Mouse (Mus musculus) gastrocnemius, adult 2 months (tissue): ENCODE results near the gene Lingo1. TPM values are rescaled to one million over a fixed set of nuclear protein-coding genes. Genes with fewer than 3 reads are reported as not detected.
A peak's percentile ranks its signal among the peaks of the same experiment; 100 is the strongest.

Experiments
- DNase-seq: peaks from one replicate; pipeline ENCODE4 v3.0.0; 2022
- H3K27ac ChIP-seq: fragments of 200-600 bp; 2 replicates; pipeline ENCODE4 v1.8.1; 2022; ENCODE audit warnings: mild to moderate bottlenecking
- H3K4me3 ChIP-seq: fragments of 200-600 bp; 2 replicates; pipeline ENCODE4 v1.8.1; 2022; ENCODE audit warnings: mild to moderate bottlenecking, moderate library complexity
- CTCF ChIP-seq: fragments of 200-600 bp; IDR thresholded peaks from 2 replicates; pipeline ENCODE4 v1.8.1; 2022; ENCODE audit warnings: antibody characterized with exemption, mild to moderate bottlenecking, moderate library complexity
- intact Hi-C: fragments of 180-260 bp; cut with DNase I; formaldehyde crosslinking; loops from one replicate; pipeline ENCODE4 v1.15.1; 2025
- long read RNA-seq, 2 experiments: library from polyadenylated mRNA; stranded (forward); transcript quantifications; one replicate each; pipeline ENCODE4 v2.0.0; 2021
- total RNA-seq, 2 experiments: library from RNA; stranded (reverse); gene quantifications; 2 replicates each; pipeline ENCODE4 v1.2.3; 2021

Lingo1 gene
- total RNA-seq, result under 1 TPM; 0.17 to 0.48 TPM
- long read RNA-seq, experiment 1, partial matches to known transcripts, result 0 of 1 reads
- long read RNA-seq, experiment 1, other reads (novel, unspliced or antisense), result 0 of 1 reads
- long read RNA-seq, experiment 2, result 0 reads

GRCm38 (mm10) chr9:56795721-56796655 is at the start of gene Lingo1:
Lingo1 (minus strand) TSS chr9:56796468.
- Histone ChIP-seq H3K27ac (no peak within 1 kb of the TSS), H3K4me3 (peak within 1 kb of the TSS; percentile 66)
- intact Hi-C loops, result no loop called here

GRCm38 (mm10) chr9:56844644-56845043 is 48.4 kb upstream of the Lingo1 start:
- Histone ChIP-seq H3K4me3 (no peak overlapping the region), H3K27ac (0 out of 2 replicates have a peak overlapping the region, but pooled peaks have one; percentile 6)
- TF ChIP-seq CTCF, result no peak
- peak; percentile 8 for DNase-seq
- intact Hi-C loops, result no loop called here

More at GRCm38 (mm10) chr9:56795721-56796655, at the start of gene Lingo1:
- TF ChIP-seq CTCF, result no peak
- peak; percentile 26 for DNase-seq

- Histone ChIP-seq H3K4me3 (peak overlapping the region; percentile 43), H3K27ac (0 out of 2 replicates have a peak overlapping the region, but pooled peaks have one; percentile 16)
- intact Hi-C loops, result loop anchor here (1.0 kb wide), 1 partner anchor 46 kb away; no protein-coding TSS in a partner anchor
- DNase-seq, result peak; percentile 84
- peak; percentile 96 for TF ChIP-seq CTCF
Measured at GRCm38 (mm10) chr9:56843679-56844188, 47.5 kb upstream of the Lingo1 start.

GRCm38 (mm10) chr9:56842303-56842719 is 46.0 kb upstream of the Lingo1 start:
- intact Hi-C loops, result no loop called here
- DNase-seq, result no peak
- no peak overlapping the region for H3K27ac ChIP-seq
- H3K4me3 ChIP-seq, result no peak overlapping the region
- no peak for TF ChIP-seq CTCF

GRCm38 (mm10) chr9:56841864-56842263 is 45.6 kb upstream of the Lingo1 start:
- DNase-seq, result no peak
- intact Hi-C loops, result no loop called here
- Histone ChIP-seq H3K27ac (no peak overlapping the region), H3K4me3 (no peak overlapping the region)
- TF ChIP-seq CTCF, result no peak

DNA sequence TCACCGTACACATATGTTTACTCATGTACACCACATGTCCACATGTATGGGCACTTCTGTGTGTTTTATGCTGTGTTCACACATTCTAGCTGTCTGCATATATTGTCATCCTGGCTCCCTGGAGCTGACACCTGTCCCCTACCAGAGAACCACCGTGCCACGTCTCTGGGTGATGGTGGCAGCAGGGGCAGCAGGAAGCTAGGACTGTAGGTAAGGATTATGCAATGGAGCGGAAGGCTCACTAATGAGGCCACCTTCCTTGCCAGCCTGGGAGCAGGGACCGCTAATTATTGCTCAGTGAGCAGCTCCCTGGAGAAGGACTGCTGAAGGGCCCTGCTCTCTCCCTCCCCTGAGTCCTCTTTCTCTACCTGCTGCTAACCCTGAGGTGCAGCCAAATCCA is 44.5 kb upstream of the Lingo1 start:
- DNase-seq, result no peak
- Histone ChIP-seq H3K27ac (no peak overlapping the region), H3K4me3 (no peak overlapping the region)
- intact Hi-C loops, result no loop called here
- no peak for TF ChIP-seq CTCF

- Histone ChIP-seq H3K27ac (no peak overlapping the region), H3K4me3 (no peak overlapping the region)
- DNase-seq, result no peak
- intact Hi-C loops, result no loop called here
- TF ChIP-seq CTCF, result no peak
Measured at GRCm38 (mm10) chr9:56835152-56835551, 38.9 kb upstream of the Lingo1 start.

GRCm38 (mm10) chr9:56832900-56833299 is 36.6 kb upstream of the Lingo1 start:
- intact Hi-C loops, result no loop called here
- Histone ChIP-seq H3K27ac (peak overlapping the region; percentile 12; the same call in 1 of the 2 replicates), H3K4me3 (no peak overlapping the region)
- TF ChIP-seq CTCF, result no peak
- DNase-seq, result peak; percentile 57

DNA sequence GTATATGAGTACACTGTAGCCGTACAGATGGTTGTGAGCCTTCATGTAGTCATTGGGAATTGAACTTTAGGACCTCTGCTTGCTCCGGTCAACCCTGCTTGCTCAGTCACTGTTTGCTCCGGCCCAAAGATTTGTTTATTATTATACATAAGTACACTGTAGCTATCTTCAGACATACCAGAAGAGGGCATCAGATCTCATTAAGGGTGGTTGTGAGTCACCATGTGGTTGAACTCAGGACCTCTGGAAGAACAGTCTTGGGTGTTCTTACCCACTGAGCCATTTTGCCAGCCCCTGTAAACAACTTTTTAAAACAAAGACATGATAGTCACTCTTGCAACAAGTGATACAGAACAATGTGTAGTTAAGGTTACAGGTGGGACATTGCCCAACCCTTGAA is 35.6 kb upstream of the Lingo1 start:
- DNase-seq, result no peak
- intact Hi-C loops, result no loop called here
- TF ChIP-seq CTCF, result no peak
- H3K27ac ChIP-seq, result no peak overlapping the region
- no peak overlapping the region for H3K4me3 ChIP-seq

DNA sequence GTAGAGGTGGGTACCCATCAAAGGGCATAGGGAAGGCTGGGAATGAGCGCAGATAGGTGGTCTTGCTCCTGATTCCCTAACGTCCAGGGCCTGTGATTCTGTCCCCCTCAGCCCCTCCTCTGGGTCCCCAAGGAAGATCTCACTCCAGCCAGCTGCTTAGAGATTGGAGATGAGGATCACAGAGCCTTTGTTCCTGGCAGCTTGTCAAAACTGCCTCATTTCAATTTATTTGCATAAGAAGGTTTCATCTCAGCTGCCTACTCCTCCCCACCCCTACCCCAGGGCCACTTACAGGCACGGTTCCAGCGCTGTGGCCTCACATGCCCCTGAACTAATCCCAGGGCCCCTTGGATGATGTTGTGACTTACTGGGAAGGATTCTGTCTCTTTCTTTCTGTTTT is 33.9 kb upstream of the Lingo1 start:
- Histone ChIP-seq H3K27ac (no peak overlapping the region), H3K4me3 (no peak overlapping the region)
- no peak for TF ChIP-seq CTCF
- intact Hi-C loops, result no loop called here
- DNase-seq, result peak; percentile 70

DNA sequence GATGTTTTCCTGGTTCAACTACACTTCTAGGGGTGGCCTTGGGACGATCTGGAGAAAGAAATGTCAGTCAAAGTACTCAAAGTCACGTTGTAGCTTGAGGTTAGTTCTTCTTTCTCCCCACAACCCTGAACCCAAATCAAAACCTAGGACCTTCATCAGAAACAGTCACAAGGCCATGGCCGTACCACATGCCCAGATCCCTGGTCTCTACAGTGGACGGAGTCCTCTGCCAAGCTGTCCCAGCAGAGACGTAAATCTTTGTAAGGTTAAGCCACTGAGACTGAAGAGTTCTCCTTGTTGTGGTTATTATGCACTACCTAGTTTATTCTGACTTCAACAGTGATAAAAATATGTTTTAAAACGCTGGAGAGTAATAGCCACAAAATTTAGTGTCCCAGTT is 32.6 kb upstream of the Lingo1 start:
- intact Hi-C loops, result loop anchor here (10.0 kb wide), 1 partner anchor 104 kb away; no protein-coding TSS in a partner anchor
- TF ChIP-seq CTCF, result no peak
- DNase-seq, result no peak
- Histone ChIP-seq H3K27ac (no peak overlapping the region), H3K4me3 (no peak overlapping the region)

DNA sequence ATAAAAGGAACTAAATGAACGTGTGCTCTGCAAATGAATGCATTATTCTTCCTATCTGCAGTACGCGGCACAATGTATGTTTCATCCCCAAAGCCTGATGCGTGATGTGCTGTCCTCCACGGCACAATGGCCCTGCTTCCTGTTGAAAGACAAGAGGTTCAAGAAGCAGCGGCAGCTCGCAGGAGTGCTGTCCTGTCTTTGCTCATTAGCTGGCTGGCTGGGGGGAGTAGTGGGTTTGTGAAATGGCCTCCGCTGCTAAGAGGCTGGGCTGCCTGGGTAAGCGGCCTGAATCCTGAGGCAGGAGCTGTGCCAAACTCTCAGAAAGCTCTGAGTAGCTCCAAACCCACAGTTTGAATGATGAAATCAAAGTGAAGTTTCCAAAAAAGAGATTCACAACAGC is 31.9 kb upstream of the Lingo1 start:
- no peak for DNase-seq
- intact Hi-C loops, result loop anchor here (10.0 kb wide), 1 partner anchor 103 kb away; no protein-coding TSS in a partner anchor
- TF ChIP-seq CTCF, result no peak
- Histone ChIP-seq H3K4me3 (no peak overlapping the region), H3K27ac (no peak overlapping the region)
